Mouse (Mus musculus) layer of hippocampus, adult 9-11 months (tissue): Measurements from ENCODE around the gene Rbms3.

Experiments
- DNase-seq: peaks from one replicate; pipeline ENCODE4 v3.0.0; 2022

Rbms3 gene

GRCm38 (mm10) chr9:116688615-116689014 is 941.1 kb downstream of the Rbms3 start:
- no peak for DNase-seq

- no peak for DNase-seq
Observed at GRCm38 (mm10) chr9:116677142-116677541, 952.6 kb downstream of the Rbms3 start.

- peak; percentile 45 for DNase-seq
Observed at GRCm38 (mm10) chr9:116676445-116676844, 953.3 kb downstream of the Rbms3 start.

- DNase-seq = no peak
Observed at GRCm38 (mm10) chr9:116674191-116674590, 955.5 kb downstream of the Rbms3 start.

- DNase-seq = no peak
Observed at GRCm38 (mm10) chr9:116661026-116661425, 968.7 kb downstream of the Rbms3 start.

GRCm38 (mm10) chr9:116659936-116660335 is 969.8 kb downstream of the Rbms3 start:
- DNase-seq = no peak

- DNase-seq = no peak
Observed at GRCm38 (mm10) chr9:116657141-116657540, 972.6 kb downstream of the Rbms3 start.

GRCm38 (mm10) chr9:116651414-116651813 is 978.3 kb downstream of the Rbms3 start:
- no peak for DNase-seq

GRCm38 (mm10) chr9:116649955-116650354 is 979.8 kb downstream of the Rbms3 start:
- no peak for DNase-seq

- DNase-seq = no peak
Observed at GRCm38 (mm10) chr9:116649086-116649792, 980.5 kb downstream of the Rbms3 start.

- no peak for DNase-seq
Observed at GRCm38 (mm10) chr9:116644616-116645015, 985.1 kb downstream of the Rbms3 start.

- no peak for DNase-seq
Observed at GRCm38 (mm10) chr9:116640302-116640679, 989.4 kb downstream of the Rbms3 start.

- DNase-seq = no peak
Observed at GRCm38 (mm10) chr9:116639597-116640301, 990.0 kb downstream of the Rbms3 start.

- no peak for DNase-seq
Observed at GRCm38 (mm10) chr9:116633786-116634185, 995.9 kb downstream of the Rbms3 start.

GRCm38 (mm10) chr9:116633075-116633474 is 996.6 kb downstream of the Rbms3 start:
- no peak for DNase-seq

- no peak for DNase-seq
Observed at GRCm38 (mm10) chr9:116631816-116632215, 997.9 kb downstream of the Rbms3 start.

- no peak for DNase-seq
Observed at GRCm38 (mm10) chr9:116630805-116631204, 998.9 kb downstream of the Rbms3 start.

GRCm38 (mm10) chr9:116620434-116620833 is 1009.3 kb downstream of the Rbms3 start:
- DNase-seq = peak; percentile 6

GRCm38 (mm10) chr9:116618886-116619285 is 1010.8 kb downstream of the Rbms3 start:
- peak; percentile 2 for DNase-seq

- DNase-seq = no peak
Observed at GRCm38 (mm10) chr9:116613276-116613675, 1016.4 kb downstream of the Rbms3 start.

GRCm38 (mm10) chr9:116596046-116596445 is 1033.7 kb downstream of the Rbms3 start:
- no peak for DNase-seq

- DNase-seq = no peak
Observed at GRCm38 (mm10) chr9:116592486-116592885, 1037.2 kb downstream of the Rbms3 start.

- DNase-seq = no peak
Observed at GRCm38 (mm10) chr9:116591071-116591470, 1038.6 kb downstream of the Rbms3 start.

- DNase-seq = no peak
Observed at GRCm38 (mm10) chr9:116569680-116570079, 1060.0 kb downstream of the Rbms3 start.
